In genomic region chr9:40439973-40440687, GRCm38 (mm10) we compare ENCODE assay signal across 19 mouse cellular contexts.
A peak's percentile ranks its signal among the peaks of the same experiment; 100 is the strongest.
DNase-seq lines count a peak whose midpoint lies in the region; ATAC-seq and TF ChIP-seq lines count a peak whose summit lies in the region.
"Had no signal": no experiment of that assay in that cellular context is flagged by ENCODE, and none has a peak within 500 bp of the region (broad histone marks: within the 10 kb centered on the region; RNA-seq: fewer than 3 reads in every experiment).

No protein-coding gene starts in this region.

- TF ChIP-seq CTCF in forebrain, postnatal 0 days (IDR thresholded peaks at IDR 0.05; ENCODE audit: low read depth), result no peak

- peaks cover 13% of the 10 kb centered on the region; the same call in 1 of the 2 replicates for H3K4me1 ChIP-seq in forebrain, embryonic 14.5 days (ENCODE audit: control insufficient read depth, insufficient read depth, low read length)
- H3K4me1 ChIP-seq in forebrain, embryonic 11.5 days (replicated peaks; ENCODE audit: control insufficient read depth, insufficient read depth, low read length), result no peaks in the 10 kb centered on the region; the same call in 1 of the 2 replicates
- no peaks in the 10 kb centered on the region for H3K4me1 ChIP-seq in midbrain, embryonic 11.5 days (ENCODE audit: control insufficient read depth, insufficient read depth, low read length)
- peaks cover 14% of the 10 kb centered on the region for H3K4me1 ChIP-seq in midbrain, embryonic 15.5 days
- peaks cover 10% of the 10 kb centered on the region for H3K4me1 ChIP-seq in forebrain, postnatal 0 days (ENCODE audit: insufficient read depth)

- H3K27me3 ChIP-seq in forebrain, embryonic 14.5 days (replicated peaks; ENCODE audit: control insufficient read depth, insufficient read depth, low read length), result no peaks in the 10 kb centered on the region
- H3K27me3 ChIP-seq in forebrain, embryonic 11.5 days (ENCODE audit: control insufficient read depth, insufficient read depth, low read length), result no peaks in the 10 kb centered on the region
- no peaks in the 10 kb centered on the region for H3K27me3 ChIP-seq in midbrain, embryonic 11.5 days (ENCODE audit: control insufficient read depth, insufficient read depth, low read length)
- no peaks in the 10 kb centered on the region for H3K27me3 ChIP-seq in midbrain, embryonic 15.5 days (replicated peaks)
- no peaks in the 10 kb centered on the region for H3K27me3 ChIP-seq in forebrain, postnatal 0 days (ENCODE audit: insufficient read depth, low read length)
- H3K27me3 ChIP-seq: embryonic facial prominence, embryonic 12.5 days; heart, embryonic 12.5 days; hindbrain, embryonic 12.5 days had no signal

- 75% methylated on average over 8 of the region's 8 CpGs for WGBS in forebrain, embryonic 14.5 days
- WGBS in forebrain, embryonic 11.5 days, result 92% methylated on average over 8 of the region's 8 CpGs
- 88% methylated on average over 8 of the region's 8 CpGs for WGBS in midbrain, embryonic 11.5 days
- 78% methylated on average over 8 of the region's 8 CpGs for WGBS in midbrain, embryonic 15.5 days
- WGBS in forebrain, postnatal 0 days, result 57% methylated on average over 8 of the region's 8 CpGs

- H3K9ac ChIP-seq in forebrain, embryonic 14.5 days (ENCODE audit: low read length), result no peak overlapping the region
- no peak overlapping the region for H3K9ac ChIP-seq in forebrain, embryonic 11.5 days (ENCODE audit: low read length)
- H3K9ac ChIP-seq in midbrain, embryonic 11.5 days (ENCODE audit: low read length), result no peak overlapping the region
- H3K9ac ChIP-seq in midbrain, embryonic 15.5 days, result no peak overlapping the region
- H3K9ac ChIP-seq in forebrain, postnatal 0 days, result no peak overlapping the region
- H3K9ac ChIP-seq: embryonic facial prominence, embryonic 12.5 days; heart, embryonic 12.5 days; hindbrain, embryonic 12.5 days had no signal

- peak; percentile 53 for DNase-seq in forebrain, embryonic 14.5 days (ENCODE audit: low spot score)
- no peak for DNase-seq in forebrain, embryonic 11.5 days (ENCODE audit: low spot score)
- DNase-seq in midbrain, embryonic 11.5 days (ENCODE audit: low spot score, missing footprints), result peak; percentile 57
- peak; percentile 70 for DNase-seq in forebrain, postnatal 0 days
- DNase-seq in heart, postnatal 14 days, result no peak
- no peak for DNase-seq in kidney, adult 9 months
- DNase-seq: adrenal gland, postnatal 14 days; cerebellum, adult 2 months; cerebellum, postnatal 10 days; embryo, embryonic 11 days; gastrocnemius, postnatal 14 days; heart, adult 2 months; heart, postnatal 4 days; kidney, adult 8-10 months had no signal

- no peak overlapping the region for H3K4me2 ChIP-seq in forebrain, embryonic 14.5 days (ENCODE audit: low read length)
- no peak overlapping the region for H3K4me2 ChIP-seq in forebrain, embryonic 11.5 days (ENCODE audit: low read depth, low read length, severe bottlenecking)
- H3K4me2 ChIP-seq in midbrain, embryonic 11.5 days, result no peak overlapping the region
- no peak overlapping the region for H3K4me2 ChIP-seq in midbrain, embryonic 15.5 days
- no peak overlapping the region for H3K4me2 ChIP-seq in forebrain, postnatal 0 days (ENCODE audit: low read depth)
- H3K4me2 ChIP-seq: embryonic facial prominence, embryonic 12.5 days; heart, embryonic 12.5 days; hindbrain, embryonic 12.5 days had no signal

- no peaks in the 10 kb centered on the region for H3K36me3 ChIP-seq in forebrain, embryonic 14.5 days (ENCODE audit: control insufficient read depth, insufficient read depth, low read length)
- H3K36me3 ChIP-seq in forebrain, embryonic 11.5 days (ENCODE audit: control insufficient read depth, insufficient read depth, low read length), result no peaks in the 10 kb centered on the region
- no peaks in the 10 kb centered on the region for H3K36me3 ChIP-seq in midbrain, embryonic 11.5 days (ENCODE audit: control insufficient read depth, insufficient read depth, low read length)
- no peaks in the 10 kb centered on the region for H3K36me3 ChIP-seq in midbrain, embryonic 15.5 days (replicated peaks)
- H3K36me3 ChIP-seq in forebrain, postnatal 0 days (ENCODE audit: insufficient read depth), result no peaks in the 10 kb centered on the region
- H3K36me3 ChIP-seq: embryonic facial prominence, embryonic 12.5 days; hindbrain, embryonic 12.5 days had no signal

- H3K9me3 ChIP-seq in forebrain, embryonic 14.5 days (replicated peaks; ENCODE audit: control insufficient read depth, low read length), result no peaks in the 10 kb centered on the region
- no peaks in the 10 kb centered on the region for H3K9me3 ChIP-seq in forebrain, embryonic 11.5 days (ENCODE audit: control insufficient read depth, low read length)
- H3K9me3 ChIP-seq in midbrain, embryonic 11.5 days (ENCODE audit: control insufficient read depth, low read length), result no peaks in the 10 kb centered on the region
- H3K9me3 ChIP-seq in midbrain, embryonic 15.5 days, result no peaks in the 10 kb centered on the region
- no peaks in the 10 kb centered on the region for H3K9me3 ChIP-seq in forebrain, postnatal 0 days (ENCODE audit: low read length)
- H3K9me3 ChIP-seq: embryonic facial prominence, embryonic 12.5 days; heart, embryonic 12.5 days; hindbrain, embryonic 12.5 days had no signal

- H3K27ac ChIP-seq in forebrain, embryonic 14.5 days (ENCODE audit: low read depth, low read length), result peak overlapping the region; percentile 78
- no peak overlapping the region for H3K27ac ChIP-seq in forebrain, embryonic 11.5 days (ENCODE audit: low read depth, low read length)
- H3K27ac ChIP-seq in midbrain, embryonic 11.5 days (ENCODE audit: low read depth, low read length), result no peak overlapping the region
- H3K27ac ChIP-seq in midbrain, embryonic 15.5 days, result no peak overlapping the region
- peak overlapping the region; percentile 85 for H3K27ac ChIP-seq in forebrain, postnatal 0 days (ENCODE audit: low read depth, low read length)
- H3K27ac ChIP-seq: embryonic facial prominence, embryonic 12.5 days; heart, adult 2 months; hindbrain, embryonic 12.5 days had no signal

- ATAC-seq in forebrain, embryonic 14.5 days, result peak; percentile 54; the same call in 1 of the 2 replicates
- no peak for ATAC-seq in forebrain, embryonic 11.5 days (replicated peaks; ENCODE audit: low FRiP score)
- ATAC-seq in midbrain, embryonic 11.5 days (ENCODE audit: low FRiP score), result no peak
- no peak for ATAC-seq in midbrain, embryonic 15.5 days (replicated peaks)
- ATAC-seq in forebrain, postnatal 0 days, result peak; percentile 83
- ATAC-seq: hindbrain, embryonic 16.5 days had no signal

- intact Hi-C loops in heart, postnatal 14 days (cut with DNase I), result no loop called here

- no peak overlapping the region for H3K4me3 ChIP-seq in forebrain, embryonic 14.5 days (ENCODE audit: low read depth, low read length)
- no peak overlapping the region for H3K4me3 ChIP-seq in forebrain, embryonic 11.5 days (ENCODE audit: low read depth, low read length)
- no peak overlapping the region for H3K4me3 ChIP-seq in midbrain, embryonic 11.5 days (ENCODE audit: low read depth, low read length)
- H3K4me3 ChIP-seq in midbrain, embryonic 15.5 days, result no peak overlapping the region
- no peak overlapping the region for H3K4me3 ChIP-seq in forebrain, postnatal 0 days (ENCODE audit: low read depth, low read length)
- H3K4me3 ChIP-seq: embryonic facial prominence, embryonic 12.5 days; heart, adult 2 months; heart, embryonic 12.5 days; hindbrain, embryonic 12.5 days had no signal

Comparison
In these comparisons a context has a peak if more than half of its experiments do, and no peak if none do; other contexts are left out.
1. ATAC-seq: peak in forebrain, embryonic 14.5 days (single experiment) and forebrain, postnatal 0 days (single experiment); none in forebrain, embryonic 11.5 days (single experiment), midbrain, embryonic 11.5 days (single experiment) and midbrain, embryonic 15.5 days (single experiment).
2. DNase-seq: peak in forebrain, embryonic 14.5 days (single experiment), midbrain, embryonic 11.5 days (single experiment) and forebrain, postnatal 0 days (single experiment); none in forebrain, embryonic 11.5 days (single experiment), heart, postnatal 14 days (0 of 2) and kidney, adult 9 months (single experiment).
3. H3K27ac ChIP-seq: peak in forebrain, embryonic 14.5 days (single experiment) and forebrain, postnatal 0 days (single experiment); none in forebrain, embryonic 11.5 days (single experiment), midbrain, embryonic 11.5 days (single experiment) and midbrain, embryonic 15.5 days (single experiment).